Mouse (Mus musculus): ENCODE data around the gene Prpf3. TPM values are rescaled to one million over a fixed set of nuclear protein-coding genes. Genes with fewer than 3 reads are reported as not detected.
"Not testable (repeated sequence)": the region's sequence is repeated elsewhere in the genome, so short reads cannot be mapped to it uniquely, and the experiment has no call there.

Prpf3 gene
- polyA plus RNA-seq, 1 experiment from 2014 or later = 33.0 TPM

DNA sequence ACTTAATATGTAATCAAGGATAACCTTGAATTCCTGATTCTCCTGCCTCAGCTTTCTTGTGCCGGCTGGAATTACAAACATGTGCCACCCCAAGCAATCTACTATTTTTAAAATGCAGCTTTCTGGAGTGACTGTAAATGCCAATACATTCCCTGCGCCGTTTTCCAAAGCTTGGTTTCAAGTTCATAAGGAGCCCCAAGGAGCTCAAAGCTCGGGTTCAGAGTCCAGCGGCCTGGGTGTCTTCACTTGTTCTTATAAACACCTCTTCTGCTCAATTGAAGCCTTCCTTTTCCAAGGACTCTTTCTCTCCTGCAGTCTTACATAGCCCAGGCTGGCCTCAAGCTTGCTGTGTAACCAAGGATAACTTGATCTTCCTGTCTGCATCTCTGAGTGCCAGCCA, 10.4 kb upstream of the Prpf3 start:
- H3K9ac ChIP-seq (ENCODE audit: low read depth, low read length) = no peak overlapping the region
- WGBS = 94% methylated on average over 5 of the region's 5 CpGs
- no peak overlapping the region for H3K4me2 ChIP-seq (ENCODE audit: low read length)
- no peaks in the 10 kb centered on the region for H3K27me3 ChIP-seq (ENCODE audit: control insufficient read depth, insufficient read depth, low read depth, low read length)
- H3K4me1 ChIP-seq (ENCODE audit: control insufficient read depth, insufficient read depth, low read length) = peaks cover 5% of the 10 kb centered on the region; the same call in 1 of the 2 replicates
- H3K9me3 ChIP-seq (replicated peaks; ENCODE audit: control insufficient read depth, low read length, poor library complexity, severe bottlenecking) = no peaks in the 10 kb centered on the region
- peaks cover 13% of the 10 kb centered on the region for H3K36me3 ChIP-seq (ENCODE audit: control insufficient read depth, insufficient read depth, low read length)
- H3K27ac ChIP-seq (ENCODE audit: low read length) = no peak overlapping the region
- no peak overlapping the region for H3K4me3 ChIP-seq (ENCODE audit: low read depth, low read length)
- ATAC-seq = no peak

DNA sequence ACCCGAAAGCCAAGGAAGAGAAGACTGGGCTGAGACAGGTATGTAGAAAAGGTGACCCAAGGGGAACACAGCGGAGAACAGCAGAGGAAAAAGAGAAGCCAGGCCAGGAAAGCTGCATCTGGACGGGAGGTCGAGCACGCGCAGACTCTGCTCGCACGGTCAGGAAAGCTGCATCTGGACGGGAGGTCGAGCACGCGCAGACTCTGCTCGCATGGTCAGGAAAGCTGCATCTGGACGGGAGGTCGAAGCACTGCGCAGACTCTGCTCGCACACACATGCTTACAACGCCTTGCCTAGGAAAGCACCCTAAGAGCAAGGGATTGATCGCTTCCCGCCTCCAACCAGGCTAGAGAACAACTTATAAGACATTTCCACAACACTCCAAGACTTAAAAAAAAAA, 9.9 kb upstream of the Prpf3 start:
- no peak for ATAC-seq
- peaks cover 13% of the 10 kb centered on the region for H3K36me3 ChIP-seq (ENCODE audit: control insufficient read depth, insufficient read depth, low read length)
- WGBS = 91% methylated on average over 20 of the region's 20 CpGs
- H3K9ac ChIP-seq (ENCODE audit: low read depth, low read length) = no peak overlapping the region
- H3K4me2 ChIP-seq (ENCODE audit: low read length) = no peak overlapping the region
- H3K4me3 ChIP-seq (ENCODE audit: low read depth, low read length) = no peak overlapping the region
- peaks cover 2% of the 10 kb centered on the region; the same call in 1 of the 2 replicates for H3K4me1 ChIP-seq (ENCODE audit: control insufficient read depth, insufficient read depth, low read length)
- no peaks in the 10 kb centered on the region for H3K27me3 ChIP-seq (ENCODE audit: control insufficient read depth, insufficient read depth, low read depth, low read length)
- H3K27ac ChIP-seq (ENCODE audit: low read length) = no peak overlapping the region
- H3K9me3 ChIP-seq (replicated peaks; ENCODE audit: control insufficient read depth, low read length, poor library complexity, severe bottlenecking) = no peaks in the 10 kb centered on the region

GRCm38 (mm10) chr3:95865050-95865449, 9.4 kb upstream of the Prpf3 start:
- H3K36me3 ChIP-seq (ENCODE audit: control insufficient read depth, insufficient read depth, low read length) = peaks cover 13% of the 10 kb centered on the region
- H3K27me3 ChIP-seq (ENCODE audit: control insufficient read depth, insufficient read depth, low read depth, low read length) = no peaks in the 10 kb centered on the region
- no peak for ATAC-seq
- H3K4me2 ChIP-seq (ENCODE audit: low read length) = no peak overlapping the region
- H3K9ac ChIP-seq (ENCODE audit: low read depth, low read length) = no peak overlapping the region
- no peak overlapping the region for H3K4me3 ChIP-seq (ENCODE audit: low read depth, low read length)
- H3K4me1 ChIP-seq (ENCODE audit: control insufficient read depth, insufficient read depth, low read length) = no peaks in the 10 kb centered on the region
- no peaks in the 10 kb centered on the region for H3K9me3 ChIP-seq (replicated peaks; ENCODE audit: control insufficient read depth, low read length, poor library complexity, severe bottlenecking)
- H3K27ac ChIP-seq (ENCODE audit: low read length) = no peak overlapping the region
- 93% methylated on average over 5 of the region's 5 CpGs for WGBS

DNA sequence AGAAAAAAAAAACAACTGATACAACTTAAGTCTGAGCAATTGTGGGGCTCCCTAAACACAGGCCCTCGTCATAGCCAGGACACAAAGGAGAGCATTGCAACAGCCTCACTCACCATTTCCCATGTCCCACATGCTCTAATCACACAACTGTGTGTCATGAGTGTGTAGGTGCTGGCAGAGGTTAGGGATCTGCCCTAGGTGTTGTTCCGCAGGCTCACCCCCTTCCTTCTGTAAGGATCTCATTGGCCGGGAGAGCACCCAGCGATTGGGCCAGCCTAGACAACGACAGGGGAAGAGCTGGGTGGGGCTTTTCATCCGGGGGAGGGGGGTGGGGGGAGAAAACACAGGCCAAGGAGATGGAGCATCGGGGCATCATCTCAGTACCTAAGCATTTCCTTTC, 7.9 kb upstream of the Prpf3 start:
- no peaks in the 10 kb centered on the region for H3K27me3 ChIP-seq (ENCODE audit: control insufficient read depth, insufficient read depth, low read depth, low read length)
- H3K4me1 ChIP-seq (ENCODE audit: control insufficient read depth, insufficient read depth, low read length) = no peaks in the 10 kb centered on the region
- no peak for ATAC-seq
- H3K36me3 ChIP-seq (ENCODE audit: control insufficient read depth, insufficient read depth, low read length) = peaks cover 13% of the 10 kb centered on the region
- H3K27ac ChIP-seq (ENCODE audit: low read length) = no peak overlapping the region
- H3K4me2 ChIP-seq (ENCODE audit: low read length) = no peak overlapping the region
- WGBS = 84% methylated on average over 7 of the region's 7 CpGs
- no peak overlapping the region for H3K4me3 ChIP-seq (ENCODE audit: low read depth, low read length)
- no peaks in the 10 kb centered on the region for H3K9me3 ChIP-seq (replicated peaks; ENCODE audit: control insufficient read depth, low read length, poor library complexity, severe bottlenecking)
- H3K9ac ChIP-seq (ENCODE audit: low read depth, low read length) = no peak overlapping the region

GRCm38 (mm10) chr3:95861796-95862195, 6.1 kb upstream of the Prpf3 start:
- Histone ChIP-seq H3K9me3 (replicated peaks; ENCODE audit: control insufficient read depth, low read length, poor library complexity, severe bottlenecking) (no peaks in the 10 kb centered on the region), H3K9ac (ENCODE audit: low read depth, low read length) (no peak overlapping the region), H3K36me3 (ENCODE audit: control insufficient read depth, insufficient read depth, low read length) (peaks cover 13% of the 10 kb centered on the region), H3K4me3 (ENCODE audit: low read depth, low read length) (no peak overlapping the region), H3K27ac (ENCODE audit: low read length) (no peak overlapping the region), H3K4me2 (ENCODE audit: low read length) (no peak overlapping the region), H3K27me3 (ENCODE audit: control insufficient read depth, insufficient read depth, low read depth, low read length) (no peaks in the 10 kb centered on the region), H3K4me1 (ENCODE audit: control insufficient read depth, insufficient read depth, low read length) (no peaks in the 10 kb centered on the region)
- 50% methylated on average over 2 of the region's 2 CpGs for WGBS
- ATAC-seq = 0 out of 2 replicates have a peak, but pooled peaks have one; percentile 62

- WGBS = 80% methylated on average over 10 of the region's 10 CpGs
- peaks cover 13% of the 10 kb centered on the region for H3K36me3 ChIP-seq (ENCODE audit: control insufficient read depth, insufficient read depth, low read length)
- H3K27me3 ChIP-seq (ENCODE audit: control insufficient read depth, insufficient read depth, low read depth, low read length) = no peaks in the 10 kb centered on the region
- no peak overlapping the region for H3K27ac ChIP-seq (ENCODE audit: low read length)
- no peak overlapping the region for H3K4me2 ChIP-seq (ENCODE audit: low read length)
- H3K9me3 ChIP-seq (replicated peaks; ENCODE audit: control insufficient read depth, low read length, poor library complexity, severe bottlenecking) = no peaks in the 10 kb centered on the region
- no peak overlapping the region for H3K4me3 ChIP-seq (ENCODE audit: low read depth, low read length)
- no peak for ATAC-seq
- peaks cover under 1% of the 10 kb centered on the region; the same call in 1 of the 2 replicates for H3K4me1 ChIP-seq (ENCODE audit: control insufficient read depth, insufficient read depth, low read length)
- H3K9ac ChIP-seq (ENCODE audit: low read depth, low read length) = no peak overlapping the region
Observed at GRCm38 (mm10) chr3:95861216-95861615, 5.5 kb upstream of the Prpf3 start.

- no peak for ATAC-seq
- no peak overlapping the region for H3K27ac ChIP-seq (ENCODE audit: low read length)
- H3K4me1 ChIP-seq (ENCODE audit: control insufficient read depth, insufficient read depth, low read length) = peaks cover 2% of the 10 kb centered on the region; the same call in 1 of the 2 replicates
- no peak overlapping the region for H3K4me3 ChIP-seq (ENCODE audit: low read depth, low read length)
- H3K4me2 ChIP-seq (ENCODE audit: low read length) = no peak overlapping the region
- no peak overlapping the region for H3K9ac ChIP-seq (ENCODE audit: low read depth, low read length)
- H3K36me3 ChIP-seq (ENCODE audit: control insufficient read depth, insufficient read depth, low read length) = peaks cover 12% of the 10 kb centered on the region
- no peaks in the 10 kb centered on the region for H3K27me3 ChIP-seq (ENCODE audit: control insufficient read depth, insufficient read depth, low read depth, low read length)
- 98% methylated on average over 3 of the region's 3 CpGs for WGBS
- H3K9me3 ChIP-seq (replicated peaks; ENCODE audit: control insufficient read depth, low read length, poor library complexity, severe bottlenecking) = no peaks in the 10 kb centered on the region
Observed at GRCm38 (mm10) chr3:95860323-95860722, 4.6 kb upstream of the Prpf3 start.

GRCm38 (mm10) chr3:95858278-95858677, 2.6 kb upstream of the Prpf3 start:
- H3K4me3 ChIP-seq (ENCODE audit: low read depth, low read length); H3K9ac ChIP-seq (ENCODE audit: low read depth, low read length); H3K27me3 ChIP-seq (ENCODE audit: control insufficient read depth, insufficient read depth, low read depth, low read length); ATAC-seq; H3K4me2 ChIP-seq (ENCODE audit: low read length); H3K27ac ChIP-seq (ENCODE audit: low read length); H3K9me3 ChIP-seq (replicated peaks; ENCODE audit: control insufficient read depth, low read length, poor library complexity, severe bottlenecking); H3K4me1 ChIP-seq (ENCODE audit: control insufficient read depth, insufficient read depth, low read length); H3K36me3 ChIP-seq (ENCODE audit: control insufficient read depth, insufficient read depth, low read length): not testable (repeated sequence)
- WGBS = 85% methylated on average over 3 of the region's 3 CpGs

DNA sequence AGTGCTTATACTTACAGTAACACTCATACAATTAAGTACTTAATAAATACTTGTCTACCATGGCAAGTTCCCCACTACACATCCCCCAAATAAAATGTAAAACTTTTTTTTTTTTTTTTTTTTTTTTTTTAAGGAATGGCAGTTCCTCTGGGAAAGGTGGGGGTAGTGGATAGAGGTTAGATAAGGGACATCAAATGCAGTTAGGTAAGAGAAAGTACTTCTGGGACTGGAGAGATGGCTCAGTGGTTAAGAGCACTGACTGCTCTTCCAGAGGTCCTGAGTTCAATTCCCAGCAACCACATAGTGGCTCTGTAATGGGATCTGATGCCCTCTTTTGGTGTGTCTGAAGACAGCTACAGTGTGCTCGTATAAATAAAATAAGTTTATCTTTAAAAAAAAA, 1.4 kb upstream of the Prpf3 start:
- not testable (repeated sequence) for ATAC-seq
- 84% methylated on average over 1 of the region's 1 CpGs for WGBS

More for the DNA sequence above, 1.4 kb upstream of the Prpf3 start:
- not testable (repeated sequence) for H3K9ac ChIP-seq (ENCODE audit: low read depth, low read length); H3K27me3 ChIP-seq (ENCODE audit: control insufficient read depth, insufficient read depth, low read depth, low read length); H3K4me3 ChIP-seq (ENCODE audit: low read depth, low read length); H3K36me3 ChIP-seq (ENCODE audit: control insufficient read depth, insufficient read depth, low read length); H3K9me3 ChIP-seq (replicated peaks; ENCODE audit: control insufficient read depth, low read length, poor library complexity, severe bottlenecking); H3K27ac ChIP-seq (ENCODE audit: low read length); H3K4me1 ChIP-seq (ENCODE audit: control insufficient read depth, insufficient read depth, low read length); H3K4me2 ChIP-seq (ENCODE audit: low read length)
